Mouse (Mus musculus) frontal cortex, postnatal 36 days (tissue): ENCODE measurements around the gene Cenpm.

Source experiments
- DNase-seq, 2 experiments: peaks; one replicate each; pipeline ENCODE4 v3.0.0; 2022; ENCODE audit warnings: low spot score in 2 of 2

The Cenpm gene

GRCm38 (mm10) chr15:82243742-82244114, 820 bp downstream of the Cenpm start:
- no peak for DNase-seq

- no peak for DNase-seq
Observed at GRCm38 (mm10) chr15:82243311-82243710, 1.2 kb downstream of the Cenpm start.

DNA sequence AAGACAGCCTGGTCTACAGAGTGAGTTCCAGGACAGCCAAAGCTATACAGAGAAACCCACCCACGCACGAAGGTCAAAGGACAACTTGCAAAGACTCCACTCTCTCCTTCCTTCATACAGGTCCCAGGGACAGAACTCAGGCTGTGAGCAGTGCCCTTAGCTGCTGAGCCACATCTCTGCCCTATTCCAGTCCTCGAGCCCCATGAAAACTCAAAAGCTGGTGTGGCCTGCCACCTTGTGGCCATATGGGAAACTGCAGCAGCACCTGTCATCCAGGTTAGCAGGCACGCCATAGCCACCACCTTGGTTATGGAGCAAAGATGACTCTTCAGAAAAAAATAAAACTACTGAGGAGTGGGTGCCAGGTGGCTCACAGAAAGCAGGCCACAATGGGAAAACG, 8.0 kb downstream of the Cenpm start:
- DNase-seq, result peak; percentile 85 to 88

GRCm38 (mm10) chr15:82235661-82236060, 8.9 kb downstream of the Cenpm start:
- DNase-seq, result no peak

DNA sequence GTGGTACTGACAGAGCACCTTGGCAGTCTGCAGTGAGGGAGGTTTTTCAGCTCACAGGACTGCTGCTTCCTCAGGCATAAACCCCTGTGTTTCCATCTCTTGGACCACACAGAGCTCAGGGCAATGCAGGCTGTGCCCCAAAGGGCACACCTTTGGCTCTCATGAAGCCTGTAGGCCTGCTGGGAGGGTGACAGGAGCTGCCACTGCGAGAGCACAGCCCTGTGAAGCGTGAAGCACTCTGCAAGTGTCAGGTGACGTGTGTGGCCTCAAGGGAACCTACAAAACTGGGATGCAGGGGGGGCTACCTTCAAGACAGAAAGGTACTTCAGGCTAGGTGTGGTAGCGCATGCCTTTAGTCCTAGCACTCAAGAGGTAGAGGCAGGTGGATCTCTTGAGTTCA, 11.9 kb downstream of the Cenpm start:
- no peak for DNase-seq

DNA sequence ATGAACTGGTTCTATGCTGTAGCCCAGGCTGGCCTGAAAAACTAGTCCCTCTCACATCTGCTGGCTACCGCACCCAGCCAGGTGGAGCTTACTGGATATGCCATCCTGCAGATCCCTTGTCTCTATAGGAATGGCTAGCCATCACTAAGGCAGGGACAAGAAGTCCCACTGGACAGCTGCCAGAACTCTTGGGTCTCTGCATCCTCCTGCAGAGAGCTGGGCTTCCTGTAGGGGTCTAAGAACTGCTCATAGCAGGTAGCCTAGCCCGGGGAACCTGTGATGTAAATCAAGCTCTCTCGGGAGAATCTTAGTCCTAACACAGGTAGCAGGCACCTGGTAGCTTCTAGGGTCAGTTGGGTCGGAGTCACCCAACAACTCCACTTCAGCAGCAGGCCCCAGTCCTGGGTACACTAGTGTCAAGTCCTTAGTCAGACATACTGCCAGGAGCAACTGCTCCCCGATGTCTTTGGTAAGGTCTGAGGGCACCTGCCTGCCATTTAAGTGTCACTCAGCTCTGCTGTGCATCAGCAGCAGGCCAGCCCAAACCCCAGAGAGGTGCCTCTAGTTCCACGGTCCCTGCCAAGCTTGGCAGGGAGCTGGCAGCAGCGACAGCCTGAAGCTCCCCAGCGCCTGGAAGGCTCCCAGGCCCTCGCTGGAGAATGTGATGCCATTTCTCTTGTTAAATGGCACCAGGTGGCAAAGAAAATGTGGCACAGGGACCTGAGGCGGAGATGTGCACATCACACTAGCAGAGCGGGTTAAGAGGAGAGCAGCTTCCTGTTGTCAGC, 12.8 kb downstream of the Cenpm start:
- peak in 1 of 2 experiments; percentile 42 for DNase-seq

GRCm38 (mm10) chr15:82231100-82231499, 13.4 kb downstream of the Cenpm start:
- no peak for DNase-seq

- no peak for DNase-seq
Observed at GRCm38 (mm10) chr15:82230098-82230611, 14.4 kb downstream of the Cenpm start.

DNA sequence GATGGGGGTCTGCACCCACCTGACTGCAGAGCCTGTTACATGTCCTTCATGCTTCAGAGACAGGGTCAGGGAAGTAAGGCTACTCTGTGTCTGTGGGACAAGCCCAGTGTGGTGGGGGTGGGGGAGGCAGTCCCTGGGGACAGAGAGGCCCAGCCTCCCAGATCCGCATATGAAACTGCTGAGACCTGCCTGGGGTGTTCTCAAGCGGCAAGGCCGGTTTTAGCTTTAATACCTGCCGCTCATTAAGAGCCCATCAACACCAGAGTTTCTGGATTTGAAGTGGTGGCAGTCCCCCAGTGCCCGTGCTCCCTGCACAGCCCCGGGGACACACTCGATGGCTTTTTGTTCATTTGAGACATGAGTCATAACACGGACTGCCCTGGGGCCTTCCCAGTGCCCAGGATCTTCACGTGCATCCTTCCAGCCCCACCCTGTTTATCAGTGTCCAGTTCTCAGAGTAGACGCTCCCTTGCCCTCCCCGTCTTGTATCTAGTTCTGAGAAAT, 15.0 kb downstream of the Cenpm start:
- no peak for DNase-seq

GRCm38 (mm10) chr15:82225769-82226168, 18.8 kb downstream of the Cenpm start:
- no peak for DNase-seq

GRCm38 (mm10) chr15:82224602-82225215, 19.8 kb downstream of the Cenpm start:
- DNase-seq, result no peak

DNA sequence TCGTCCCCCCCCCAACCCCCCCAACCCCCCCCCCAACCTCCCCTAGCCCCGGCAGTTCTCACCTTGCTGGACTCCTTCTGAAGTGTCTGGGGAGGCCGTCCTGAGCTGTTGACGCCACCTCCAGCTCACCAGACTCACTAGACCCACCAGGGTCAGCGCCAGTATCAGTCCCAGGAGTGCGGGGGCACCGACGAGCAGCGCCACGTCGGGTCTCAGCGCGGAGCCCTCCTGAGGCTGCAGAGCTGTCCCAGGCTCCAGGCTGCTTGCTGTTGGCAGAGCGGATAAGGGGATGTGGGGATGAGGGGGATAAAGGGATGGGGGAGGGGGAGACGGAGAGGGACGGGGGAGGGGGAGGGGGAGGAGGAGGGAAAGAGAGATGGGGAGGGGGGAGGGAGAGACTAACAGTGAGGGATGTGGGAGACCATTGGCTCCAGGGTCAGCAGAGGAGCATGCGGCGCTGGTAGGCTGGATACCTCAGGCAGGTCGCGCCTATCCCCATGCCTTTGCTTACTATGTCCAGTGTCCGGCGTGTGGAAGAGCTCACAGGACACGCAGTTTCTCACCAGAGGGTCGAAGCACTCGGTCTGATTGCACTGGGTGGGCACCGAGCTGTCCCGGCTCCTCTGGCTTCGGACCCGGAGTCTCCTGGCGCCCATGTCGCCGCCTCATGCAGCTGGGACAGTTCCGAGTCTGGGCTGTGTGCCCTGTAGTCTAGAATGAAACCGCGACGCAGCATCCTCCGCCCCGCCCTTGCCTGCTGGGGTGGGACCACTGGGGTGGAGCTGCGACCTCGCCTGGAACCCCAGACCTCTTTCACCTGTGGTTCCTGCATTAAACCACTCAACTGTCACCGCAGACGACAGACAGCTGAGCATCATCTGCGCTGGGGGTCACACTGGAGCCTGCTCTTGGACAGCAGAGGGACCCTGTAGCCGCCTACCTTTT, 20.6 kb downstream of the Cenpm start, which contains the start of gene Tnfrsf13c:
Gene Tnfrsf13c (minus strand): TSS at position 713 of the 945 bp plus-strand sequence.
- no peak for DNase-seq

DNA sequence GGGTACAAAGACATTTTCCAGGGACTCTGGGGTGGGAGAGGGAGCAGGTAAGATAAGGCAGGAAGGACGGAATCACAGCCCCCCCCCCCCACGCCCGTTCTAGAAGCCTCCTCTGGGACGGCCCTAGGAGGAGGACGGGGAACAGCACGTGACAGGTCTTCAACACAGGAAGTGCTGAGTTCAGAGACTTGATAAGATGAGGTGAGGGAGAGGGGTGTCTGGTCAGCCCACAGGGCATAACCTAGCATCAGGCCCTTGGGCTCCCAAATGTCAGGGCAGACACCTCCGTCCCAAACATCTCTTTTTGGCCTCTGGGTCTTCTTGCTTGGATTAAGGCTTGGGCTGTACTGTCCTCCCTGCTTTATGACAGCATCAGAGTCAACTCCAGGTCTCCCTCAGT, 21.3 kb downstream of the Cenpm start:
- no peak for DNase-seq

DNA sequence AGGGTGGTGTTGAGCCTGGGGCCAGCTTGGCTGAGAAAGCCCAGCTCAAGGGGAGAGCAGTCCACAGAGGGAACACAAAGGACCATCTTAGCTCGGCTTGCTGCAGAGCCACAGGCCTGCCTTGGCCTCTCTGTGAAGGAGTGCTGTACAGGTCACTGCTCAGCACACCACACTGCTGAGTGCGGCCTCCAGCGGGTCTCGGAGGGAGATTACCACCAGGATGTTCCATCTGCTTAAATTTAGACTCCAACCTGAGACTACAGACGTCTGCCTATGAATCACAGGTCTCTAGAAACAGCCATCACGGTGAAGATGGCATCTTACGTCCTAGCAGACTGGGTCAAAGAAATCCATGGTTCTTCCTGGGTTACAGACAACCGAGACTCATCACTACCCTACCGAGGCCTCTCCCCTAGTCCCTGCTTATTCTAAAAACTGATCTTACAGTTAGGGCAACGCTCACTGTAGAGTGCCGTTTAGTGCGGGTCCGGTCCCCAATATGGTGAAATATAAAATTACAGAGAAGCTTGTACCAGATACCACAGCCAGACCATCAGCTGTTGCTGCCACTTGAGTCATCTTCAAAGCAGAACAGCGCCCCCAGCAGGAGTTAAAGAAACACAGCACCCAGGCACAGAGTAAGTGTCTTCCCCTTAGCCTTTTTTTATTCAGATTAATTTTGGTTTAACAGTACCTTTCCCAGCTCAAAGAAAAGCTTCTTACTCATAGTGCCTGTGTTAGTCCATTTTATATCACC, 23.3 kb downstream of the Cenpm start:
- DNase-seq, result no peak

GRCm38 (mm10) chr15:82220003-82220675, 24.4 kb downstream of the Cenpm start:
- no peak for DNase-seq

DNA sequence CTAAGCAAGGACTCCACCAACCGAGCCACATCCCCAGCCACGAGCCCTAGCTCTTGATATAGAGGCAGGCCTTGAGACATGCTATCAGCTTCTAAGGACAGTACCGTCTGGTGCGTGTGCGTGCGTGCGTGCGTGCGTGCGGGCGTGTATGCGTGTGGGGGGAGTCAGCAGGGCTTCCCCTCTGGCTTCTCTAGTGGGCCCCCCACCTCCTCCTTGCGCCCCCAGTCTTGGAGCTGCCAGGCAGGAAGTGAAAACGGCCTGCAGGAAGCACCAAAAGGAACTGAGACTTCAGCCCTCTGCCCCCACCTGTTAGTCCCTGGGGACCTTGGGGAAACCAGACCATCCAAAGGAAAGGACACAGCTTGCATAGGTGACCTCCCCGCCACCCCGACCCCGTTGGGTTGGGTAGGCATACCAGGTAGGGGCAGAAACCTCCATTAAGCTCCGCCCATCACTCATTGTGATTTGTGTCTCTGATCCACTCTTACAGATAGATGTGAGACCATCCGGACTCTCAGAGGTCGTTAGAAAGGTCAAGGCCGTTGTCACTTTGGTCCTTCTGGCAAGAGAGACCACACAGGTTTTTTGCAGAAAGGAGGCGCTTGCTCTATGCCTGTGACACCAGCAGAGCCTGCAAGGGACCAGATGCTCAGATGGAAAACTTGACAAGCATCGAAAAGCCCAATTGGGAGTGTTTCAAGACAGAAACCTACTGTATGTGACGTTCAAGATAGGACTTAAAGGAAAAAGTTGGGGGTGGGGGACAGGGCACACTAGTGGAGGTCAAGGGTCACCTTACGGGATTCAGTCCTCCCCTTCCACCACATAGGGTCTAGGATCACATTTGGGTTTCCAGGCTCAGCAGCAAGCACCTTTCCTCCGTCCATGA, 25.5 kb downstream of the Cenpm start:
- no peak for DNase-seq

DNA sequence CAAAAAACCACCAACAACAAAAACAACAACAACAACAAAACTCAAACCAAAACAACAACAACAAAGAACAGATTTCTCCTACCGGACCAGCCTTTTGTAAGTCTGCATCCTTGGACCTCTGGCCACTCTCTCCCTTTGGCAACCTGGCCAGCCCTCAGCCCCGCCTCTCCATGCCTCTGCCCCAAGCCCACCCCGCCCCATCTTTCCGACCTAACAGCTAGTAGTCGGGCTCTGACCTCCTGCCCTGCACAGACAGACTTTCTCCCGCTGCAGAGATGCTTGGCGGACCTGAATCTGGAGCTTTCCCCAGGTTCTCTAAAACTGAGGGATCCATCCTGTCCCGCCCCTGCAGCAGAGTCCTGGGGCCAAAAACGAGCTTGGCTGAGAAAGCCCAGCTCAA, 26.6 kb downstream of the Cenpm start:
- DNase-seq, result no peak

DNA sequence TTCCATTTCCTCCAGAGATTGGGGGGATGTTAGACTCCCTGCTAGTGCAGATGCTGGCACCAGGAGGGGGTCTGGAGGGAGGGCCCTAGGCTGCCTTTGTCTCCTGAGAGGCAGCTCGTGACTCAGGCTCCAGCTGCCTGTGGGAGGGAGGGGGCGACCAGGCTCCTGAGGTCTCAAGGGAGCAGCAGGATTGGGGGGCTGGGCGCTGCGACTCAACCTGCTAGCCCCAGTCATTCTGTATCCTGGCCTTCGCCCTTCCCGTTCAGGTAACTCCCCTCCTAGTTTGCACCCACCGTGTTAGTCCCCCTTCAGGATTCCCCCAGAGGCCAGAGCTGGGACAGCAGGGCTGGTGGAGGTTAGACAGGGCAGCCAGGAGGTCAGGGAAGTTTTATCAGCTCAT, 27.5 kb downstream of the Cenpm start:
- no peak for DNase-seq

DNA sequence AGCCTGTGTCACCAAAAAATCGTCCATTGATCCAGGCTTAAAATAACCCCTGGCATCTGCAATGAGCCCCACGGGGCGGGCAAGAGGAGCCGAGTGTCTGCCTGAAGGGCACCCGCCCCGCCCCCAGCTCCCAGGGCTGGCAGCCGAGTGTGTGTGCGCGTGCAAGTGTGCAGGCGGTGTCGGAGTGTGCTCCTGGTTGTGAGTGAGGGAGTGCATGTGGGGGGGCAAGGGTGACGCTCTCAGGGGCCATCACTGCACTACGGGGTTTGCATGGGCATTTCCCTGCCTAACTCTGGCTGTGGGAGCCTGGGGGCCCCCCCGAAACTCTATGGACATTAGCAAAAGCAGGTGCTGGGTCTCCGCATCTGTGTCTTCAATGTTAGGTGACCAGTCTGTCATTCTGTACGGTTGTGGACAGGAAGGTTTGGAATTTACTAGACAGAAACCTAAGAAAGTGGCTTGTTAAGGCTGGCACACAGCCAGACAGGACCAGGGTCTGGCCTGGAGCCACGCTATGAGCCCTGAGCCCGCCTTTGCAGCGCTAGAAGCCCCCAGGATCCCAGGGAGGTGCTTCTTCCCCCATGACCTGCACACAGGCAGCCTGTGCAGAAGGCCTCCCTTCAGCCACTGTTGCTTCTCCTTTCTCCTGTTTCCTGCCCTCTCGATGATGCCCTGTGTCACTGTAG, 28.3 kb downstream of the Cenpm start:
- DNase-seq, result no peak
